Mouse (Mus musculus) forebrain, embryonic 12.5 days (tissue): ENCODE data around the gene Nav2. TPM values are rescaled to one million over a fixed set of nuclear protein-coding genes. Genes with fewer than 3 reads are reported as not detected.

ENCODE experiments used
- ATAC-seq: fragments of 200-750 bp; cut with Nextera tagmentation; 2 replicates; pipeline ENCODE4 v1.8.0; 2017; ENCODE audit warnings: moderate TSS enrichment; ENCODE audit not compliant: low FRiP score
- H3K27ac ChIP-seq: fragments of 300-500 bp; sonication (generic); 2 replicates; pipeline ENCODE4 v1.5.1; 2016; ENCODE audit warnings: mild to moderate bottlenecking
- H3K27me3 ChIP-seq: fragments of 300-500 bp; sonication (generic); 2 replicates; pipeline ENCODE4 v1.6.1; 2016; ENCODE audit warnings: mild to moderate bottlenecking
- H3K36me3 ChIP-seq: fragments of 300-500 bp; sonication (generic); replicated peaks from 2 replicates; pipeline ENCODE4 v1.6.1; 2016; ENCODE audit warnings: mild to moderate bottlenecking
- H3K4me1 ChIP-seq: fragments of 300-500 bp; sonication (generic); 2 replicates; pipeline ENCODE4 v1.6.1; 2016
- H3K4me2 ChIP-seq: fragments of 300-500 bp; sonication (generic); 2 replicates; pipeline ENCODE4 v1.6.1; 2016; ENCODE audit warnings: mild to moderate bottlenecking, moderate library complexity
- H3K4me3 ChIP-seq: fragments of 300-500 bp; sonication (generic); replicated peaks from 2 replicates; pipeline ENCODE4 v1.5.1; 2016; ENCODE audit warnings: mild to moderate bottlenecking
- H3K9ac ChIP-seq: fragments of 300-500 bp; sonication (generic); 2 replicates; pipeline ENCODE4 v1.6.1; 2016; ENCODE audit warnings: mild to moderate bottlenecking
- H3K9me3 ChIP-seq: fragments of 300-500 bp; sonication (generic); 2 replicates; pipeline ENCODE4 v1.6.1; 2016
- WGBS: fragments of 180-500 bp; shearing (Covaris S2); methylation state at CpG from one replicate; pipeline ENCODE4 v1.1.7; 2016; 5-methylcytosine and 5-hydroxymethylcytosine counted together
- polyA plus RNA-seq: library from polyadenylated mRNA; unstranded; fragments of >200 nt; fragmentation: Nextera tagmentation; extraction: Ambion mirVana; gene quantifications from 2 replicates; pipeline ENCODE4 v1.2.1, GENCODE M21; 2016

Nav2 gene
- polyA plus RNA-seq, 1 experiment from 2014 or later: 10.9 TPM

DNA sequence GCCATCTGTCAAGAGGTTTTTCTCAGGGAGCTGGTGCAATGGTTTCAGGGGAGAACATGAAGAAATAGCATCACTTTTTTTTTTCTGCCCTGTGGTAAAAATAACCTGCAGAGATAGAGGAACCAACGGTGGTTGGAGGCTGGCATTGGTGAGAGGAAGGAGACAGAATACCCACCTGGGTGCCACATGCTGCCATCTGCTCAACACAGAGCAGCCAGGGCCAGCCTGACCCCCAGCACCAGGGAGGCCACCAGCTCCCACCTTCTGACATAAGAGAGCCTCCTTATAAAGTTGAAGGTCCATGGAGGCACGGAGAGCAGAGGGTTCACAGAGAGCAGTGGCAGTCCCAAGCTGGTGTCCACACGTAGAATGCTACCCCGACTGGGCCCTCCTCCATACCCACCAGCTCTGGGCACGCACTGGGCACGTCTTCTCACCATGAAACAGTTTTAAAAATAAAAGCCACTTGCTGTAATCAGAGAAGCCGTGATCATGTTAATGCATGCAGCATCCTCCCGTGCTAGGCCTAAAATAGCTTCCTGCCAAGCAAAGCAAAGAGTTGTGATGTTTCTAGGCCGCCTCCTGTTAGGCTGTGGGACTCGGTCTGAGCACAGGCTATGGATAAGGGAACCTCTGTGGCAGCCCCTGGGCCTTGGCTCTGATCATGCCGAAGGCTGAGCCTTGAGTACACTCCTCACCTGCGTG lies 359.3 kb downstream of the Nav2 start:
- peaks cover 2% of the 10 kb centered on the region for H3K4me1 ChIP-seq
- no peaks in the 10 kb centered on the region for H3K36me3 ChIP-seq
- WGBS: 85% methylated on average over 12 of the region's 12 CpGs
- no peaks in the 10 kb centered on the region for H3K9me3 ChIP-seq
- H3K27me3 ChIP-seq: peaks cover 6% of the 10 kb centered on the region; the same call in 1 of the 2 replicates
- H3K4me2 ChIP-seq: no peak overlapping the region
- no peak for ATAC-seq
- H3K9ac ChIP-seq: no peak overlapping the region
- no peak overlapping the region for H3K4me3 ChIP-seq
- no peak overlapping the region for H3K27ac ChIP-seq

GRCm38 (mm10) chr7:49268401-49268921 lies 359.9 kb downstream of the Nav2 start:
- no peak overlapping the region for H3K4me3 ChIP-seq
- WGBS: 88% methylated on average over 9 of the region's 9 CpGs
- H3K4me2 ChIP-seq: no peak overlapping the region

GRCm38 (mm10) chr7:49270855-49271254 lies 362.3 kb downstream of the Nav2 start:
- Histone ChIP-seq H3K9me3 (no peaks in the 10 kb centered on the region), H3K9ac (no peak overlapping the region), H3K27me3 (peaks cover 22% of the 10 kb centered on the region), H3K4me2 (no peak overlapping the region), H3K4me1 (peaks cover 10% of the 10 kb centered on the region), H3K36me3 (no peaks in the 10 kb centered on the region), H3K4me3 (no peak overlapping the region), H3K27ac (no peak overlapping the region)
- 84% methylated on average over 11 of the region's 11 CpGs for WGBS
- no peak for ATAC-seq

More at GRCm38 (mm10) chr7:49268401-49268921, 359.9 kb downstream of the Nav2 start:
- no peak overlapping the region for H3K27ac ChIP-seq
- no peak overlapping the region for H3K9ac ChIP-seq
- H3K27me3 ChIP-seq: peaks cover 13% of the 10 kb centered on the region
- ATAC-seq: no peak
- H3K9me3 ChIP-seq: no peaks in the 10 kb centered on the region
- peaks cover 6% of the 10 kb centered on the region for H3K4me1 ChIP-seq
- no peaks in the 10 kb centered on the region for H3K36me3 ChIP-seq

GRCm38 (mm10) chr7:49272445-49273439 lies 364.2 kb downstream of the Nav2 start:
- Histone ChIP-seq H3K36me3 (no peaks in the 10 kb centered on the region), H3K9me3 (no peaks in the 10 kb centered on the region), H3K9ac (no peak overlapping the region), H3K4me1 (peaks cover 10% of the 10 kb centered on the region), H3K27me3 (peaks cover 22% of the 10 kb centered on the region), H3K4me2 (0 out of 2 replicates have a peak overlapping the region, but pooled peaks have one; percentile 13), H3K27ac (no peak overlapping the region), H3K4me3 (no peak overlapping the region)
- WGBS: 19% methylated on average over 16 of the region's 16 CpGs
- ATAC-seq: peak; percentile 63

DNA sequence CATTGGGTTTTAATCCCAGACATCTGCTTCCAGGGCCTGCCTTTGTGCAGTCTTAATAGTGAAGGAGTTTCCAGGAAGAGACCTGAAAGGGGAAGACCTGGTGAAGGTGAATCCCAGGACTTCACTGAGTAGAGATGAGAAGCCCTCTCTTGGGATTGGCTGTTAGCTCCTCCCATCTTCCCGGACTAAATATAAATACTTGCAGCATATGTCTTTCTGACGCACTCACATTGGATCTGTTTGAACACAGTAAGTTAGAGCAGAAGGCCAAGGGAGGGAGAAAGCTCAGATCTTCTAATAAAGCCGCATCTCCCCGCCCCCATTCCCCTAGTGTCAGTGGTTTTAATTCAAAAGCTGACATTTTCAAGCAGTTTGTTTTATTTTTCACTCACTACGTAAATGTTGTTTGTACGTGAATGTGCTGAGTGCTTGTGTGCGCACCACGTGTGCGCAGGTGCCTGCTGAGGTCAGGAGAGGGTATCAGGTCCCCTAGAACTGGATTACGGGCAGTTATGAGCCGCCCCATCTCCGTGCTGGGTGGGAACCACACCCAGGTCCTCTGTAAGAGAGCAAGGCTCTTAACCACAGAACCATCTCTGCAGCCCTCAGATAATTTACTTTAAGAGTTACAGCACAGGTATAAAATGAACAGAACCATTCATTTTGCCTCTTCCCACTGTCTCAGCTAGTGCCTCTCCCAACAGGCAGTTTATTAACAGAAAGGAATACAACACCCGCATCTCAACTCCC lies 365.6 kb downstream of the Nav2 start:
- ATAC-seq: no peak
- WGBS: 87% methylated on average over 13 of the region's 13 CpGs
- no peak overlapping the region for H3K4me2 ChIP-seq

GRCm38 (mm10) chr7:49274676-49275075 lies 366.2 kb downstream of the Nav2 start:
- H3K4me2 ChIP-seq: no peak overlapping the region
- H3K4me3 ChIP-seq: no peak overlapping the region
- H3K27ac ChIP-seq: no peak overlapping the region
- WGBS: 82% methylated on average over 7 of the region's 8 CpGs
- H3K9me3 ChIP-seq: no peaks in the 10 kb centered on the region
- no peak overlapping the region for H3K9ac ChIP-seq
- H3K36me3 ChIP-seq: no peaks in the 10 kb centered on the region
- H3K4me1 ChIP-seq: peaks cover 10% of the 10 kb centered on the region
- ATAC-seq: no peak
- H3K27me3 ChIP-seq: peaks cover 22% of the 10 kb centered on the region

More for the DNA sequence above, 365.6 kb downstream of the Nav2 start:
- H3K9me3 ChIP-seq: no peaks in the 10 kb centered on the region
- no peak overlapping the region for H3K9ac ChIP-seq
- no peaks in the 10 kb centered on the region for H3K36me3 ChIP-seq
- no peak overlapping the region for H3K27ac ChIP-seq
- H3K4me1 ChIP-seq: peaks cover 10% of the 10 kb centered on the region
- no peak overlapping the region for H3K4me3 ChIP-seq
- H3K27me3 ChIP-seq: peaks cover 22% of the 10 kb centered on the region

GRCm38 (mm10) chr7:49276163-49276562 lies 367.6 kb downstream of the Nav2 start:
- ATAC-seq: no peak
- 88% methylated on average over 8 of the region's 8 CpGs for WGBS

GRCm38 (mm10) chr7:49277685-49278084 lies 369.2 kb downstream of the Nav2 start:
- 90% methylated on average over 4 of the region's 4 CpGs for WGBS

More at GRCm38 (mm10) chr7:49276163-49276562, 367.6 kb downstream of the Nav2 start:
- no peak overlapping the region for H3K4me2 ChIP-seq
- no peak overlapping the region for H3K27ac ChIP-seq
- no peak overlapping the region for H3K9ac ChIP-seq
- H3K4me1 ChIP-seq: peaks cover 10% of the 10 kb centered on the region
- peaks cover 20% of the 10 kb centered on the region for H3K27me3 ChIP-seq
- no peak overlapping the region for H3K4me3 ChIP-seq
- no peaks in the 10 kb centered on the region for H3K36me3 ChIP-seq
- no peaks in the 10 kb centered on the region for H3K9me3 ChIP-seq

GRCm38 (mm10) chr7:49278531-49278930 lies 370.0 kb downstream of the Nav2 start:
- 56% methylated on average over 2 of the region's 2 CpGs for WGBS

More at GRCm38 (mm10) chr7:49277685-49278084, 369.2 kb downstream of the Nav2 start:
- Histone ChIP-seq H3K9ac (no peak overlapping the region), H3K4me1 (peaks cover 9% of the 10 kb centered on the region), H3K4me2 (no peak overlapping the region), H3K27me3 (peaks cover 17% of the 10 kb centered on the region), H3K36me3 (no peaks in the 10 kb centered on the region), H3K27ac (no peak overlapping the region), H3K9me3 (no peaks in the 10 kb centered on the region), H3K4me3 (no peak overlapping the region)
- ATAC-seq: no peak

DNA sequence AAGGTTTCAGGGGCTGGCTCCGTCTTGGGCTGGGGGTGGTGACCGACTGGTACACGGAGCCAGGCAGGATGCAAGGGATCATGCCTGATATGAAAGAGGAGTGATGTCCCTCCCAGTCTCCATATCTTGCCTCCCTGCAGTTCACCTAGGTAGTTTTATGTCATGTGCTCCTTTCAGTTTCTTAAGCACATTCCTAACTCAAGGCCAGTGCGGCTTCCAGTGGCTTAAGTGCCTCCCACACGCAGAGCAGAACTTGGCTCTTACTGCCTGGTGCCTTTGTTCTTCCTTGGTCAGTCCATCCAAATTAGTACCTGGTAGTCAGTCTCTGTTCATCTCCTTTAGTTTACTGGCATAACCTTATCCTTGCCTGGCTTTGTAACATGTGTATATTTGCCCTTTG lies 371.9 kb downstream of the Nav2 start:
- no peaks in the 10 kb centered on the region for H3K27me3 ChIP-seq
- WGBS: 83% methylated on average over 5 of the region's 5 CpGs
- ATAC-seq: no peak
- H3K9ac ChIP-seq: no peak overlapping the region
- no peaks in the 10 kb centered on the region for H3K36me3 ChIP-seq
- H3K27ac ChIP-seq: no peak overlapping the region
- 0 out of 2 replicates have a peak, but pooled peaks cover 4% of the 10 kb centered on the region for H3K4me1 ChIP-seq
- no peaks in the 10 kb centered on the region for H3K9me3 ChIP-seq
- no peak overlapping the region for H3K4me2 ChIP-seq
- no peak overlapping the region for H3K4me3 ChIP-seq

More at GRCm38 (mm10) chr7:49278531-49278930, 370.0 kb downstream of the Nav2 start:
- H3K4me2 ChIP-seq: no peak overlapping the region
- no peak overlapping the region for H3K4me3 ChIP-seq
- peaks cover 8% of the 10 kb centered on the region for H3K27me3 ChIP-seq
- H3K36me3 ChIP-seq: no peaks in the 10 kb centered on the region
- peaks cover 4% of the 10 kb centered on the region; the same call in 1 of the 2 replicates for H3K4me1 ChIP-seq
- H3K9me3 ChIP-seq: no peaks in the 10 kb centered on the region
- H3K27ac ChIP-seq: no peak overlapping the region
- ATAC-seq: no peak
- no peak overlapping the region for H3K9ac ChIP-seq

DNA sequence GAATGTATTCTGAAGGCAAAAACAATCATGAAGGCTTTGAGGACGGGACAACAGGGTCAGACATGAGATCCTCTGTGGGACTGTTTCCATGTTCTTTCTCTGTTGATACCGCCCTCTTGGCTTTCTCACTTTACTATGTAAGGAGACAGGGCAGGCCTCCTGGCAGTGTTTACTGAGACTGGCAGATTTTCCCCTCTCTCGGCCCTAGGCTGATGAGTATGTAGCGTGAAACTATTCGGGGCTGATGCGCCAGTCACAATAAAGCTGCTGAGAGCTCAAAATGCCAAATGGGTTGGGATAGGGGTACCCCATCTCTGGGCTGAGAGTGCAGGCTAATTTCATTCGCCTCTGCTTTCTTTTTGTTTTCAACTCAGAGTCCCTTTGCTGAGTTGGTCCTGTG lies 373.9 kb downstream of the Nav2 start:
- Histone ChIP-seq H3K27ac (no peak overlapping the region), H3K9me3 (no peaks in the 10 kb centered on the region), H3K27me3 (no peaks in the 10 kb centered on the region), H3K4me2 (no peak overlapping the region), H3K36me3 (no peaks in the 10 kb centered on the region), H3K4me3 (no peak overlapping the region), H3K4me1 (0 out of 2 replicates have a peak, but pooled peaks cover 4% of the 10 kb centered on the region), H3K9ac (no peak overlapping the region)
- no peak for ATAC-seq
- WGBS: 78% methylated on average over 7 of the region's 7 CpGs
